Mouse (Mus musculus): Measurements from ENCODE around the gene Fibcd1.

DNA sequence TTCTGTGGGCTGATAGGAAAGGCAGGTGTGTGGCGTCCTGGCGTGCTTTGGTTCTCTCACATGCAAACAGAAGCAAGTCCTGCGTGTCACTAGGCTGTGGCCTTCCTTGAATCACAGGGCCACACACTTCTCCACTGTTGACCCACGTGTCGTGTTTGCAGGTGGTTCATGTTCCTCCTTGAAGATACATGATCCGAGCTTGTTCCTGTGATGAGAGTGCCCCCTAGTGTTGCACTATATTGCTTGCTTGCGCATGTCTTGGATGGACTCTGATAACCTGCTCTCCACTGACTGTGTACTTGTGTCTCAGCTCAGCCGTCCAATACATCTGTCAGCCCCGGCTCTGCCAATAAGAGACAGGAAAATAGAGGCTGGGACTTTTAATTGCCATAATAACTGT, 60.7 kb downstream of the Fibcd1 start:
- TF ChIP-seq CTCF (IDR thresholded peaks at IDR 0.05; ENCODE audit: extremely low read depth, insufficient read depth, insufficient read length, insufficient replicate concordance), result peak; percentile 76; the same call in 1 of the 2 replicates
- TF ChIP-seq POLR2A (IDR thresholded peaks at IDR 0.05; ENCODE audit: low read depth, low read length), result no peak

All from spleen, adult 2 months (tissue).